Mouse (Mus musculus): Measurements from ENCODE around the gene Cib3. TPM values are rescaled to one million over a fixed set of nuclear protein-coding genes. Genes with fewer than 3 reads are reported as not detected.
A peak's percentile ranks its signal among the peaks of the same experiment; 100 is the strongest.

Cib3 gene
- polyA plus RNA-seq, 1 experiment, result not detected

DNA sequence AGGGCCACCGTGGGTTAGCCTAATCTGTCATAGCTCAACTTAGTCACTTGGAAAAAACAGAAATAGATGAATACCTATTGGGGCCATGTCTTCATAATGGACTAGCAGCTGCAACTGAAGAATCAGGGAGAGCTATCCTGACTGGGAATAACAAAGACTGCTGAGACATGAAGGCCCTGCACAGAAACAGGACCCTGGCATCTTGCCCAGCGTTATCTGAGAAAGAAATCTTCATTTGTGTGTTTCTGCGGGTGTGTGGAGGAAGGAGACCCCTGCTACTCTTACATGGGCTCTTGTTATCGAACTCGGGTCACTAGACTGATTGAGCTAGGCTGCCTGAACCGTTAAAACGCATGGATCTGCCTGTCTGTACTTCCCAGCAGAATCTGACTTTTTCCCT is 28.3 kb upstream of the Cib3 start:
- peak overlapping the region; percentile 74 for H3K4me2 ChIP-seq (ENCODE audit: low read depth)
- peak overlapping the region; percentile 76 for H3K4me3 ChIP-seq
- no peak for TF ChIP-seq MAX (IDR thresholded peaks at IDR 0.05; ENCODE audit: low read depth)
- no peak for TF ChIP-seq POLR2A (IDR thresholded peaks at IDR 0.05; ENCODE audit: insufficient read length, low read depth)
- TF ChIP-seq E2F4 (IDR thresholded peaks at IDR 0.05; ENCODE audit: insufficient read depth), result no peak
- TF ChIP-seq MYOD1 (IDR thresholded peaks at IDR 0.05; ENCODE audit: control insufficient read depth in 1 of 3, insufficient read length in 2 of 3, low read depth in 2 of 3), result no peak
- TF ChIP-seq USF1 (IDR thresholded peaks at IDR 0.05; ENCODE audit: low read depth), result no peak
- TF ChIP-seq REST (IDR thresholded peaks at IDR 0.05; ENCODE audit: insufficient read depth, insufficient read length), result no peak
- no peak for TF ChIP-seq CEBPB (IDR thresholded peaks at IDR 0.05; ENCODE audit: insufficient read depth, poor library complexity, severe bottlenecking)
- peak overlapping the region; percentile 55 for H3ac ChIP-seq (ENCODE audit: control insufficient read depth, insufficient read length)
- peaks cover 13% of the 10 kb centered on the region for H3K79me2 ChIP-seq (ENCODE audit: control insufficient read depth, insufficient read depth)
- H3K36me3 ChIP-seq (ENCODE audit: control insufficient read depth, insufficient read depth), result no peaks in the 10 kb centered on the region
- H3K27me3 ChIP-seq (ENCODE audit: control insufficient read depth, insufficient read depth, insufficient read length), result no peaks in the 10 kb centered on the region

DNA sequence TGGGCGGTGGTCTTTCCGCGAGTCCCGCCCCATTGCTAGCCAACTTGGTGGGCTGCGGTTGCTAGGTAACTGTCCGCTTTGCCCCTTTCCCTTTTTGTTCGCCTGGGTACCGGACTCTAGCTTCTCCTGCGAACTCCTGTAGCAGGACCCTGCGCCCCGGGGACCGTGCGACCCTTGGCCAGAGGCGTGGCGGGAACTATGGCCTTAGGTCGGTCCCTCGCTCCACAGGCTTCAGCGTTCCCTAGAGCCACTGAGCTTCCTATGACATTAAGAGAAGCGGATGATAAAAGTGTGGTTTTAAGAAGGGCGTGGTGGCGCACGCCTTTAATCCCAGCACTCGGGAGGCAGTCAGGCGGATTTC is 27.7 kb upstream of the Cib3 start:
- peak overlapping the region; percentile 76 for H3K4me3 ChIP-seq
- peak overlapping the region; percentile 55 for H3ac ChIP-seq (ENCODE audit: control insufficient read depth, insufficient read length)
- TF ChIP-seq SRF (IDR thresholded peaks at IDR 0.05; ENCODE audit: control insufficient read depth, insufficient read length, low read depth), result no peak
- TF ChIP-seq MYOG (IDR thresholded peaks at IDR 0.05; ENCODE audit: control insufficient read depth in 1 of 3, insufficient read depth in 1 of 3, insufficient read length in 2 of 3, low read depth in 2 of 3), result no peak

DNA sequence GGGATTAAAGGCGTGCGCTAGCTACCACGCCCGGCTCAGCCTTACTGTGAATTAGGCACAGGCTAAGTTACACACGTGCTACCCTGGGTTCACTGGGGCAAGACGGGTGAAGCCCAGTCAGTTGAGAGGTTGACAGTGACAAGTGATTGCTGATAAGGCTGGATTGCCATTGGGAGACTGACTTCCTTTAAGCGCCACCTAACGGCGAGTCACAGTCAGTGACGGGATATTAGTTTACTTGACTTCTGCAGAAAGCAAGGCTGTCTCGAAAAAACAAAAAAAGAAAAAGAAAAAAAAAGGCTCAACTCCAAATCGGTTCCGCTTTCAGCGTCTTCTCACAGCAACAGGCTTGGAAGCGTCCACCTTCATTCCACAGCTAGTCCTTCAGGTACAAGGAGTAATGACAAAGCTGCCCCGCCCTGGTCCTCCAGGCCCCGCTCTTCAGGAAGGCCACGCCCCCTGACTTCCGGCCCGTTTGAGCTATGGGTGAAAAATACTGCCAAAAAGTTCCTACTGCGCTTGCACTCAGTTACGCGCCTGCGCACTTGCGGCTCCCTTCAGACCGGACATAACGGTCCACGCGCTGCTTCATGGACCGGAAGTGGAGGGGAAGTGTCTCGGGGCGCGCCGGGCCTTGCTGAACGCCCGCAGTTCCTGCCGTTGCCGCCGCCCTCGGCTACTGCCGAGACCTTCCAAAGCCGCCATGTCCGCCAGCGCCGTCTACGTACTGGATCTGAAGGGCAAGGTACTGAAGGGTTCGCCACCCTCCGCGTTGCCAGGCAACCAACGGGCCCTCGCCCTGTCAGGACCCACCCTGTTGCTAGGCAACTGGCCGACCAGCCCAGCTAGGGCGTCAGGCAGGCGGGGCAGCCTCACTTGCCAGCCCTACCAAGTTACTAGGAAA is 27.1 kb upstream of the Cib3 start, which contains the start of gene Ap1m1:
Ap1m1 (plus strand) TSS at position 520 of the 904 bp plus-strand sequence.
- Histone ChIP-seq H3K27me3 (ENCODE audit: control insufficient read depth, insufficient read depth, insufficient read length) (no peaks in the 10 kb centered on the region), H3K36me3 (ENCODE audit: control insufficient read depth, insufficient read depth) (no peaks in the 10 kb centered on the region), H3K4me2 (ENCODE audit: low read depth) (peak within 1 kb of the TSS; percentile 74), H3ac (ENCODE audit: control insufficient read depth, insufficient read length) (peak within 1 kb of the TSS; percentile 55), H3K4me3 (peak within 1 kb of the TSS; percentile 76), H3K79me2 (ENCODE audit: control insufficient read depth, insufficient read depth) (peaks cover 13% of the 10 kb centered on the region)
- TF ChIP-seq TCF3 (IDR thresholded peaks at IDR 0.05; ENCODE audit: insufficient read length, low read depth) (no peak), MYOG (IDR thresholded peaks at IDR 0.05; ENCODE audit: control insufficient read depth in 1 of 3, insufficient read depth in 1 of 3, insufficient read length in 2 of 3, low read depth in 2 of 3) (peak in 1 of 3 experiments; percentile 45), MYOD1 (IDR thresholded peaks at IDR 0.05; ENCODE audit: control insufficient read depth in 1 of 3, insufficient read length in 2 of 3, low read depth in 2 of 3) (peak in 2 of 3 experiments; percentile 60 to 72), TCF12 (IDR thresholded peaks at IDR 0.05; ENCODE audit: insufficient read depth, poor library complexity, severe bottlenecking) (no peak), POLR2A (IDR thresholded peaks at IDR 0.05; ENCODE audit: insufficient read length, low read depth) (peak; percentile 72), REST (IDR thresholded peaks at IDR 0.05; ENCODE audit: insufficient read depth, insufficient read length) (no peak), USF1 (IDR thresholded peaks at IDR 0.05; ENCODE audit: low read depth) (no peak), POLR2AphosphoS2 (IDR thresholded peaks at IDR 0.05; ENCODE audit: insufficient read length, low read depth) (peak; percentile 60), SRF (IDR thresholded peaks at IDR 0.05; ENCODE audit: control insufficient read depth, insufficient read length, low read depth) (no peak), E2F4 (IDR thresholded peaks at IDR 0.05; ENCODE audit: insufficient read depth) (no peak), MAX (IDR thresholded peaks at IDR 0.05; ENCODE audit: low read depth) (no peak), CEBPB (IDR thresholded peaks at IDR 0.05; ENCODE audit: insufficient read depth, poor library complexity, severe bottlenecking) (no peak)

More for the DNA sequence above, 27.7 kb upstream of the Cib3 start:
- Histone ChIP-seq H3K4me2 (ENCODE audit: low read depth) (peak overlapping the region; percentile 74), H3K79me2 (ENCODE audit: control insufficient read depth, insufficient read depth) (peaks cover 13% of the 10 kb centered on the region), H3K36me3 (ENCODE audit: control insufficient read depth, insufficient read depth) (no peaks in the 10 kb centered on the region), H3K27me3 (ENCODE audit: control insufficient read depth, insufficient read depth, insufficient read length) (no peaks in the 10 kb centered on the region)

DNA sequence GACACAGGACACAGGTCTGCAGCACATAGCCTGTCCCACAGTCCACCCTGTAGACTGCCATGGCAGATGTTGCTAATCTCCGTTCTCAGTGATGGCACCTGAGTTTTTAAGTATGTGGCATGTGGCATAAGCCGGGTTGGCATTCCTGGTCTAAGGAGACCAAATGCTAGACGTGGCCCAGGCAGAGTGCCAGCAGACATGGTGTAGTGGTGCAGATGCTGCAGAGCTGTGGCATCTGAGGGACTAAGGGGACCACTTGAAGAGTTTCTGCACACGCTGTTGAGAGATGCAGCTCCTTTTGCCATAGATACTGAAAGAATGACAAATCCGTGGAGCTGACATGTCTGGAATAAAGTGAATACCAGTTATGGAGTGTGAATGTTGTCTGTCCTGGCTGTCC is 10.0 kb upstream of the Cib3 start:
- Histone ChIP-seq H3K79me2 (ENCODE audit: control insufficient read depth, insufficient read depth) (peaks cover 22% of the 10 kb centered on the region), H3K4me3 (no peak overlapping the region)

More for the DNA sequence above, 10.0 kb upstream of the Cib3 start:
- Histone ChIP-seq H3ac (ENCODE audit: control insufficient read depth, insufficient read length) (no peak overlapping the region), H3K4me2 (ENCODE audit: low read depth) (no peak overlapping the region), H3K27me3 (ENCODE audit: control insufficient read depth, insufficient read depth, insufficient read length) (no peaks in the 10 kb centered on the region), H3K36me3 (ENCODE audit: control insufficient read depth, insufficient read depth) (peaks cover 3% of the 10 kb centered on the region)
- TF ChIP-seq POLR2A (IDR thresholded peaks at IDR 0.05; ENCODE audit: insufficient read length, low read depth), result no peak
- TF ChIP-seq POLR2AphosphoS2 (IDR thresholded peaks at IDR 0.05; ENCODE audit: insufficient read length, low read depth), result no peak
- no peak for TF ChIP-seq REST (IDR thresholded peaks at IDR 0.05; ENCODE audit: insufficient read depth, insufficient read length)
- no peak for TF ChIP-seq TCF3 (IDR thresholded peaks at IDR 0.05; ENCODE audit: insufficient read length, low read depth)
- no peak for TF ChIP-seq MYOD1 (IDR thresholded peaks at IDR 0.05; ENCODE audit: control insufficient read depth in 1 of 3, insufficient read length in 2 of 3, low read depth in 2 of 3)
- no peak for TF ChIP-seq MAX (IDR thresholded peaks at IDR 0.05; ENCODE audit: low read depth)
- TF ChIP-seq TCF12 (IDR thresholded peaks at IDR 0.05; ENCODE audit: insufficient read depth, poor library complexity, severe bottlenecking), result no peak
- no peak for TF ChIP-seq MYOG (IDR thresholded peaks at IDR 0.05; ENCODE audit: control insufficient read depth in 1 of 3, insufficient read depth in 1 of 3, insufficient read length in 2 of 3, low read depth in 2 of 3)
- no peak for TF ChIP-seq SRF (IDR thresholded peaks at IDR 0.05; ENCODE audit: control insufficient read depth, insufficient read length, low read depth)
- no peak for TF ChIP-seq CEBPB (IDR thresholded peaks at IDR 0.05; ENCODE audit: insufficient read depth, poor library complexity, severe bottlenecking)
- TF ChIP-seq E2F4 (IDR thresholded peaks at IDR 0.05; ENCODE audit: insufficient read depth), result no peak
- TF ChIP-seq USF1 (IDR thresholded peaks at IDR 0.05; ENCODE audit: low read depth), result no peak
